Mouse (Mus musculus): ENCODE data around the gene Cnp.

Gene Cnp

GRCm38 (mm10) chr11:100622714-100623113 lies 48.0 kb downstream of the Cnp start:
- DNase-seq (ENCODE audit: low spot score), result peak; percentile 93

GRCm38 (mm10) chr11:100623867-100624266 lies 49.2 kb downstream of the Cnp start:
- DNase-seq (ENCODE audit: low spot score), result peak; percentile 32

- peak; percentile 7 for DNase-seq (ENCODE audit: low spot score)
Measured at GRCm38 (mm10) chr11:100625754-100626700, 51.3 kb downstream of the Cnp start.

- DNase-seq (ENCODE audit: low spot score), result peak; percentile 72
Measured at GRCm38 (mm10) chr11:100626701-100627195, 52.0 kb downstream of the Cnp start.

- DNase-seq (ENCODE audit: low spot score), result no peak
Measured at GRCm38 (mm10) chr11:100628056-100628455, 53.4 kb downstream of the Cnp start.

- DNase-seq (ENCODE audit: low spot score), result no peak
Measured at GRCm38 (mm10) chr11:100628862-100629352, 54.2 kb downstream of the Cnp start.

GRCm38 (mm10) chr11:100634530-100634929 lies 59.8 kb downstream of the Cnp start:
- no peak for DNase-seq (ENCODE audit: low spot score)

- peak; percentile 20 for DNase-seq (ENCODE audit: low spot score)
Measured at GRCm38 (mm10) chr11:100640159-100640906, 65.6 kb downstream of the Cnp start.
